Mouse (Mus musculus): Measurements from ENCODE around the gene Trappc3l. TPM values are rescaled to one million over a fixed set of nuclear protein-coding genes. Genes with fewer than 3 reads are reported as not detected.
"Not testable (repeated sequence)": the region's sequence is repeated elsewhere in the genome, so short reads cannot be mapped to it uniquely, and the experiment has no call there.

The Trappc3l gene
- polyA plus RNA-seq (2012; rRNA removed) = not detected in 2 replicates

DNA sequence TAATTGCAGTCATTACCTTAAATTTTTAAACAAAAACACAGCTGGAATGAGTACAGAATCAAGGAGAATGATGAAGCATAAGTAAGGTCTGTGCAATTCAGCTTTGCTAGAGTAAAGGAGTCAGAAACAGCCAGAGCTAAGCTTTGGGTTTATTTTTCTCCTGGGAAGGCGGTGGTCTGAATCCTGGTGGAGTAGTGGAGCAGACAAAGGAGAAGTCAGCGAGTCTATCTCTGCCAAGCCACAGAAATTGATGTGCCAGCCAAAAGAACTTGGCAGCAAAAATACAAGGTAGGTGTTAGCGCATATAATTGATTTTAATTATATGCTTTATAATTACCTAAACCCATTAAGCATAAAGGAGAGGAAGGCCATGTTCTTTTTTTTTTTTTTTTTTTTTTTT is at the start of gene Trappc3l:
Trappc3l (plus strand) TSS at position 197 of the 400 bp plus-strand sequence.
- H3K36me3 ChIP-seq (ENCODE audit: control insufficient read depth, insufficient read depth, low read length) = no peaks in the 10 kb centered on the region
- no peak for TF ChIP-seq POLR2A (IDR thresholded peaks at IDR 0.05; ENCODE audit: low read depth, low read length)
- H3K27ac ChIP-seq (ENCODE audit: insufficient read depth, low read length) = no peak within 1 kb of the TSS
- no peaks in the 10 kb centered on the region for H3K27me3 ChIP-seq (ENCODE audit: control insufficient read depth, insufficient read depth, low read length)
- H3K4me3 ChIP-seq (ENCODE audit: extremely low read depth, insufficient read depth, insufficient read length) = no peak within 1 kb of the TSS
- no peaks in the 10 kb centered on the region; the same call in 1 of the 2 replicates for H3K4me1 ChIP-seq (ENCODE audit: control insufficient read depth, insufficient read depth, insufficient read length)
- DNase-seq (ENCODE audit: low read depth in 1 of 2, low spot score in 2 of 2) = no peak
- 85% methylated on average over 3 of the region's 3 CpGs for WGBS

DNA sequence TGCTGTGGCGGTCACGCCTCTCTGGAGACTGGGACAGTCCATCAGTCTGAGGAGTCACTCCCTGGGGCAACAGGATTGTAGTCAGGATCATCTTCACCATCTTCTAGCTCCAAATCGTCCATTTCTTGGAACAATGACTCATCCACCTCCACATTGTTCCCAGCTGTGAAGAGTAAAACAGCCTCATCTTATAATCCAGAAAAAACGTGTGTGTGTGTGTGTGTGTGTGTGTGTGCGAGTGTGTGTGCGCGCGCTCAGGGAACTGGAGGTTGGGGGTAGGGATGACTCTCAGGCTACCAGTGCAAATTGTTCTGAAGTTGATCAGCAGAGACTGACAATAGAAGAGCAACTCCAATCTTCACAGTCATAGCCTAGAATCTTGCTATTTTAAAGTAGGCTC is 40.7 kb upstream of the Trappc3l start:
- H3K36me3 ChIP-seq (ENCODE audit: control insufficient read depth, insufficient read depth, low read length) = peaks cover 22% of the 10 kb centered on the region; the same call in 1 of the 2 replicates
- 94% methylated on average over 6 of the region's 8 CpGs for WGBS
- H3K4me3 ChIP-seq (ENCODE audit: extremely low read depth, insufficient read depth, insufficient read length); DNase-seq (ENCODE audit: low read depth in 1 of 2, low spot score in 2 of 2); H3K4me1 ChIP-seq (ENCODE audit: control insufficient read depth, insufficient read depth, insufficient read length); H3K27me3 ChIP-seq (ENCODE audit: control insufficient read depth, insufficient read depth, low read length); H3K27ac ChIP-seq (ENCODE audit: insufficient read depth, low read length): not testable (repeated sequence)

DNA sequence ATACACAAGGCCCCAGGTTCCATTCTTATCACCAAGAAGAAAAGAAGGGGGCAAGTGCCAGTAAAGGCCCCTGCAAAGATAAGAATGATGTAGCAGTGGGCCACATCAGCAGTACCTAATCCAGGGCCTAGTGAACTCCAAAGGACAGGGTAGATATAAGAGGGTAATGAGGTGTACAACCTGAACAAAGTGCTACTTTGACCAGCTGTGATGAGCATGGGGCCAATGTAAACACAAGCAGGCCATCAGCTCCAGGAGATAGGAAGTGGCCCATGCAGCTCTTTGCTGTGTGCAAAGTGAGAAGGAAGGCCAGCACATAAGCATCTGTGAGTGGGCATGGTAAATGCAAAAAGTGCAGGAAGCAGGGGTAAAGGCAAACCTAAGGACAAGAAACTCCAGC is 39.0 kb upstream of the Trappc3l start:
- Histone ChIP-seq H3K27ac (ENCODE audit: insufficient read depth, low read length) (no peak overlapping the region), H3K27me3 (ENCODE audit: control insufficient read depth, insufficient read depth, low read length) (no peaks in the 10 kb centered on the region), H3K36me3 (ENCODE audit: control insufficient read depth, insufficient read depth, low read length) (peaks cover 28% of the 10 kb centered on the region; the same call in 1 of the 2 replicates), H3K4me3 (ENCODE audit: extremely low read depth, insufficient read depth, insufficient read length) (no peak overlapping the region), H3K4me1 (ENCODE audit: control insufficient read depth, insufficient read depth, insufficient read length) (no peaks in the 10 kb centered on the region)
- no peak for DNase-seq (ENCODE audit: low read depth in 1 of 2, low spot score in 2 of 2)
- no peak for TF ChIP-seq CTCF (IDR thresholded peaks at IDR 0.05; ENCODE audit: extremely low read depth, insufficient read depth, insufficient read length, insufficient replicate concordance)
- no peak for TF ChIP-seq POLR2A (IDR thresholded peaks at IDR 0.05; ENCODE audit: low read depth, low read length)

DNA sequence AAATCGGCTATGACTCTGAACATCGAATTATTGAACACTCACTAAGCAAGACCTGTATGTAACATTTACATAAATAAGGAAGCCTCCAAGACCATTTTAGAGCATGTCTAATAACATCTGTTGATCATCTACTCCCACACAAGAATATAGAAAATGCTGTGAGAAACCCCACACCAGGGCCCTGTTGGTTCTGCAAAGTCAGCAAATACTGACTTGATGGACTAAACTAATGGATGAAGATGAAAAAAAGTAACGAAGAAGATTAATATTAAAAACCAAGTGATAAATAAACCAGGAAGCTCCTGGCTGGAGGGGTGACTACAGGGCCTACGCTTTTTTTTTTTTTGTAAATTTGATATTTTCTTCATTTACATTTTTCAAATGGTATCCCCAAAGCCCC is 24.8 kb upstream of the Trappc3l start:
- no peak for DNase-seq (ENCODE audit: low read depth in 1 of 2, low spot score in 2 of 2)
- TF ChIP-seq CTCF (IDR thresholded peaks at IDR 0.05; ENCODE audit: extremely low read depth, insufficient read depth, insufficient read length, insufficient replicate concordance) = no peak
- TF ChIP-seq POLR2A (IDR thresholded peaks at IDR 0.05; ENCODE audit: low read depth, low read length) = no peak
- WGBS = 96% methylated on average over 4 of the region's 4 CpGs
- Histone ChIP-seq H3K27ac (ENCODE audit: insufficient read depth, low read length) (no peak overlapping the region), H3K36me3 (ENCODE audit: control insufficient read depth, insufficient read depth, low read length) (peaks cover 4% of the 10 kb centered on the region), H3K27me3 (ENCODE audit: control insufficient read depth, insufficient read depth, low read length) (no peaks in the 10 kb centered on the region), H3K4me3 (ENCODE audit: extremely low read depth, insufficient read depth, insufficient read length) (no peak overlapping the region), H3K4me1 (ENCODE audit: control insufficient read depth, insufficient read depth, insufficient read length) (no peaks in the 10 kb centered on the region; the same call in 1 of the 2 replicates)

DNA sequence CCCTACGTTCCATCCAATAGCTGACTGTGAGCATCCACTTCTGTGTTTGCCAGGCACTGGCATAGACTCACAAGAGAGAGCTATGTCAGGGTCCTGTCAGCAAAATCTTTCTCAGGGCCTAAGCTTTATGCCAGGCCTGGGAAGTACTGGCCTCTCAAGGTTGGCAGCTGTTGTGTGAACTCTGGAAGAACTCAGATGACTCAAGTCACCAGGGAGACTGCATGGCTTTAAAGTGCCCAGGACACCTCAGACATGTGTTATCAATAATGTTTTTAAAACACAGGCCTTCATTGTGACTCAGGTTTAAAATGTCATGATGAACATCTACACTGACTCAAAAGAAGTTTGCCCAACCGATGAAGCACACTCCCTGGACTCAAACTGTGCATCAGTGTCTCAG is 24.2 kb upstream of the Trappc3l start:
- no peak for DNase-seq (ENCODE audit: low read depth in 1 of 2, low spot score in 2 of 2)
- Histone ChIP-seq H3K36me3 (ENCODE audit: control insufficient read depth, insufficient read depth, low read length) (peaks cover 4% of the 10 kb centered on the region), H3K27ac (ENCODE audit: insufficient read depth, low read length) (no peak overlapping the region), H3K27me3 (ENCODE audit: control insufficient read depth, insufficient read depth, low read length) (no peaks in the 10 kb centered on the region), H3K4me1 (ENCODE audit: control insufficient read depth, insufficient read depth, insufficient read length) (peaks cover 2% of the 10 kb centered on the region; the same call in 1 of the 2 replicates), H3K4me3 (ENCODE audit: extremely low read depth, insufficient read depth, insufficient read length) (no peak overlapping the region)
- 93% methylated on average over 2 of the region's 2 CpGs for WGBS
- TF ChIP-seq CTCF (IDR thresholded peaks at IDR 0.05; ENCODE audit: extremely low read depth, insufficient read depth, insufficient read length, insufficient replicate concordance) (no peak), POLR2A (IDR thresholded peaks at IDR 0.05; ENCODE audit: low read depth, low read length) (no peak)

DNA sequence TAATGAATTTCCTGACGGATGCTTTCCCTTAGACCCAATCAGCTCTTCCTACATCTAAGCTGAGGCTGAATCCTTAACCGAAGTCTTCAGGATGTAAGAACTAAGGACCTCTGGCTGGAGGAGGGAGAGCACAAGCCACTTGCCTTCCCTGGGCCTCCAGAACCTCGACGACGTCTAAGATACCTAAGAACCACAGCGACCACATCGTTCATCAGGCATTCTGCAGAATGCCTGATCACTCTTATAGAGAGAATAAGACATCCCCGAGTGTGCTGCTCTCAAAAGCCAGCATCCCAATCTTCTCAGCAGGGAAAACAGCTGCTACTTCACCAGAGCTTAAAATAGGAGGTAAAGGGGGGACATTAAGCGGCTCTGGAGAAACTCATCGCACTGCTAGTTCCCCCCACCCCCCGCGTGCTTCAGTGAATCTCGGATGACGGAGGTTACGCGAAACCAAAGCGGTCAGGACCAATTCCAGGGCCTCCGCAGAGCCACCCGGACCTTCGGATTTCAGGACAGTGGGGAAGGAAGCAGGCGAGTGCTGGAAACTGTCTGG is 18.6 kb upstream of the Trappc3l start:
- Histone ChIP-seq H3K4me1 (ENCODE audit: control insufficient read depth, insufficient read depth, insufficient read length) (peaks cover 6% of the 10 kb centered on the region; the same call in 1 of the 2 replicates), H3K27ac (ENCODE audit: insufficient read depth, low read length) (peak overlapping the region; percentile 91), H3K4me3 (ENCODE audit: extremely low read depth, insufficient read depth, insufficient read length) (peak overlapping the region; percentile 81), H3K36me3 (ENCODE audit: control insufficient read depth, insufficient read depth, low read length) (peaks cover 2% of the 10 kb centered on the region; the same call in 1 of the 2 replicates), H3K27me3 (ENCODE audit: control insufficient read depth, insufficient read depth, low read length) (no peaks in the 10 kb centered on the region)
- no peak for TF ChIP-seq POLR2A (IDR thresholded peaks at IDR 0.05; ENCODE audit: low read depth, low read length)
- 1% methylated on average over 21 of the region's 21 CpGs for WGBS
- DNase-seq (ENCODE audit: low read depth in 1 of 2, low spot score in 2 of 2) = no peak

DNA sequence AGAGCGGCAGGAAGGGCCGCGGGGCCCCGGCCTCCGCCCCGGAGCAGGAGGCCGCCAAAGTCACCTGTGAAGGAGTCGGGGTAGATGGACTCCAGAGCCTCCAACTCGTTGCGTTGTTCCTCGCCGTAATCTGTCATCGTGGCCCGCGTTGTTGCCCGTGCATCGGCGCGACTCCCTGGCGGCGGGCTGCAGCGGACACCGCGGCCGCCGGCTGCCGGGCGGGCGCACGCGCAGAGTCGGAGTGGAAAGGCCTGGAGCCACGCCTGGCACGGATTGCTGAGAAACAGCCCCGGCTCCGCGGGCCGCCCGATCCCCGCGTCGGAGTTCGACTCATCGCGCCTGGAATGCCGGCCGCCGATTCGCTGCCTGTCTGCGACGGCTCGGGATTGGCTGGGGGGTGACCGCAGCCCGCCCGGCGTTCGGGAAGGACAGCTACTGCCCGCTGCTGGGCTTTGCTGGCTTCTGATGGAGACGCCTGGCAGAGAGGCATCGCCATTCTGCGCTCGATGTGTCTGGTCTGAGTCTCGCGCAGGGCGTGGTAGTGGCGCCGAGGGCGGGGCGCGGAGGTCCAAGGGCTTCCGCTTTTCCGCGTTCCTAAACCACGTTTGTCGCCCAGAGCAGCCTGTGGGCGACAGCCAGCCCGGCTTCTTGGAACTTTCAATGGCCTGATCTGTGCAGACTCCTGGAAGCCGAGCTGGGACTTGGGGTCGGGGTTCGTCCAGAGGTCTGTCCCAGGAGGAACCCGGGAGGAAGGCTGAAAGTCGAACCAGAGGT is 17.9 kb upstream of the Trappc3l start, which contains the start of gene Rwdd1:
Rwdd1 (minus strand) TSS at position 323 of the 774 bp plus-strand sequence.
- Histone ChIP-seq H3K27ac (ENCODE audit: insufficient read depth, low read length) (peak within 1 kb of the TSS; percentile 91), H3K27me3 (ENCODE audit: control insufficient read depth, insufficient read depth, low read length) (no peaks in the 10 kb centered on the region), H3K36me3 (ENCODE audit: control insufficient read depth, insufficient read depth, low read length) (peaks cover 2% of the 10 kb centered on the region; the same call in 1 of the 2 replicates), H3K4me3 (ENCODE audit: extremely low read depth, insufficient read depth, insufficient read length) (peak within 1 kb of the TSS; percentile 81), H3K4me1 (ENCODE audit: control insufficient read depth, insufficient read depth, insufficient read length) (peaks cover 6% of the 10 kb centered on the region; the same call in 1 of the 2 replicates)
- WGBS = under 1% methylated on average over 65 of the region's 82 CpGs
- peak; percentile 93 to 96 for DNase-seq (ENCODE audit: low read depth in 1 of 2, low spot score in 2 of 2)
- TF ChIP-seq POLR2A (IDR thresholded peaks at IDR 0.05; ENCODE audit: low read depth, low read length) (peak; percentile 57), CTCF (IDR thresholded peaks at IDR 0.05; ENCODE audit: extremely low read depth, insufficient read depth, insufficient read length, insufficient replicate concordance) (no peak)

All from spleen, adult 2 months (tissue).